Mouse (Mus musculus) cerebellum, postnatal 36 days (tissue): ENCODE data around the gene Rfx8.

Source experiments
- DNase-seq, 2 experiments: peaks; one replicate each; pipeline ENCODE4 v3.0.0; 2021 to 2022; ENCODE audit warnings: mixed read lengths in 2 of 2

Rfx8 gene

GRCm38 (mm10) chr1:39644333-39644732 is 76.5 kb downstream of the Rfx8 start:
- DNase-seq: no peak

GRCm38 (mm10) chr1:39641667-39642066 is 79.1 kb downstream of the Rfx8 start:
- DNase-seq: no peak

DNA sequence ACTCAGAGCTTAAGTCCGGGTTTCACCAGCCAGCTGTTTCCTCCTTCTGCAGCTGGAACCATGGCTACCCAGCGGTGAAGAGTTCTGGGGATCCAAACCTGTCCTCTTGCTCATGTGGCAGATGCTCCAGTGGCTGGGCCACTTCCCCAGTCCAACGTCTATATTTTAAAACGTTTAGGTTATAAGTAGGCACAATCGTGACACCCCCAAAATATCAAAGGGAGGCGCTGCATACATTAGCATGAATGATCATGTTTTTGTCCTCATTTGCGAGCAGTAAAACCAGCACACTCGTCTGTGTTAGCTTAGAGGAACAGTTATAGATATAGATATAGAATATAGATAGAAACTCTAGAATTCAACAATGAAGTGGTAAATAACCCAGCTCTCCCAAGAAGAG is 83.7 kb downstream of the Rfx8 start:
- no peak for DNase-seq

DNA sequence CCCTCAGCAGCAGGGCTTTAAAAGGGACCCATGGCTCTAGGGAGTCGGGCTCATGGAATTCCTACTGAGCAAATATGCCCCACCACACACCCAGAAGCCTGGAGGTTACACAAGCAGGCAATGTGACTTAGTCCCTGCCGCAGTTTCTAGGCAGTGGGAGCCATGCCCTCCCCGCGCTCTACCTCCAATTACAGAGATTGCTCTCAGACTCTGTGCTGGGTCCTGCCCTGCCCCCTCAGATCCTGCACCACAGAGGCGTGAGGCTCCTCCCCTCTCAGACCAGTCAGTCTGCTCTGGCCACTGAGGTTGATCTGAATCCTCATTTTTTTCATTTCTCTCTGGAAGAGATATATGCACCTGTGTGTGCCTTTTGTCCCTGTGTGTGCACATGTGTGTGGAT is 84.1 kb downstream of the Rfx8 start:
- no peak for DNase-seq

GRCm38 (mm10) chr1:39636196-39636595 is 84.6 kb downstream of the Rfx8 start:
- DNase-seq: no peak

GRCm38 (mm10) chr1:39628606-39629005 is 92.2 kb downstream of the Rfx8 start:
- no peak for DNase-seq

DNA sequence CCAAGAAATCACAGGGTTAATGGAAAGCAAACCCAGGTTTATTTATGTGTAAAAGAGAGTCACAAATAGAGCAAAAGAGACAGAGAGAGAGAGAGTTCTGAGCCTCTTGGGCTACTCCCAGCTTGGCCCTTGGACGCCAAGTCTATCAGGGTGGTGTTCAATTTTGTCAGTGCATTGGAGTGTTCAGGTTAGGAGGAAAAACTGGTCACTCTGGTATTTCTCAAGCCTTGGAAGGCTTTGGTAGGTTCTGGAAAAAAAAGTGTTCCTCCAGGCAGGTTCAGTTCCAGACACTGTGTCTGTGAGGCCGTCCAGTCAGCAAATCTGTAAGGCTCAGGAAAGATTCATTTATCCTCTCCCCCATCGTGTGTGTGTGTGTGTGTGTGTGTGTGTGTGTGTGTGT is 95.3 kb downstream of the Rfx8 start:
- DNase-seq: no peak

DNA sequence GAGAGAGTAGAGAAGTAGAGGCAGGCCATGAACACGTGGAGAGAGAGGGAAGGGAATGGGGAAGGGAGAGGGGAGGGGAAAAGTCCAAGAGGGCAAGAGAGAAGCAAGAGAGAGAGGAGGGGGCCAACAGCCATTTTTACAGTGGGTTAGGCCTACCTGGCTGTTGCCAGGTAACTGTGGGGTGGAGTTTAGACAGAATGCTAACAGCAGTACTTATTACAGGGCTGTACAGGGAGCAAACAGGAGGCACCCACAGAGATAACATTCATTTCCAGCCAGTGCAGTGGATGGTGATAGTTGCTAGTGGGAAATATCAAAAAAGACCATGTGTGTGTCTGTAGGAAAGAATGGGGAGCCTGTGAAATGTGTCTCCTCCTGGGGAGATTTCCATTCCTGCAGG is 97.1 kb downstream of the Rfx8 start:
- DNase-seq: no peak

DNA sequence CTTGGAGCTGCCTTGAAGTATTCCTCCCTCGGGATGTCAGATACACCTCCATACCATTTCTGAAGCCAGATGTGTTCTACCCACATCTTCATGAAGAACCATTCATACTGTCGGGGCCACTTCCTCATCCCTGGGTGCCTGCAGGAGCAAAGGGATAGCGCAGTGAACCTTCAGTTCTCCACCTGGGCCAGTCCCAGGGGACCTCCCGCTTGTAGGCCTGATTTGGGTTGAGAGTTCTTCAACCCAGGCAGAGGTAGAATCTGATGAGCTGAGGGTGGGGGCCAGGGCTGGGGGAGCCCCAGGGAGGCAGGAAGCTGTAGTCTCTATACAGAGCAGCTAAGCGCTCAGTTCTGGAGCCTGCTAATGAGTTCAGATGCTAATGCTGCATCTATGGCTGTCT is 97.7 kb downstream of the Rfx8 start:
- DNase-seq: no peak

DNA sequence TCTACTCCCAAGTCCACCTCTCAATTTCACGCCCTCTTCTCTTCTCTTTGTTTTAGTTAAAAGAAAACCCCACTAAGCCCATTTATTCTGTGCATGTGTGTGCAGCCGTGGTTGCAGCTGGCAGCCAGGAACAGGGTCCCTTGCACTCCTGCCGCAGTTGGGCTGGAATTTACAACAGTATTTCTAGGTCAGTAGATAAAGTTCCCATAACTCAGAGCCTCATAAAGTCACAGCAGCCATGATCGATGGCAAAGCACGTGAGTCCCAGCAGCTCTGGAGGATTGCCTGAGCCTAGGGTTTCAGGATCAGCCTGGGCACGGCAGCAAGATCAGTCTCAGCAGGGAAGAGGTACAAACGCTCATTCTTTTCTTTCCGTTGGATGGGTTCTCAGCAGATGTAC is 102.3 kb downstream of the Rfx8 start:
- DNase-seq: no peak

DNA sequence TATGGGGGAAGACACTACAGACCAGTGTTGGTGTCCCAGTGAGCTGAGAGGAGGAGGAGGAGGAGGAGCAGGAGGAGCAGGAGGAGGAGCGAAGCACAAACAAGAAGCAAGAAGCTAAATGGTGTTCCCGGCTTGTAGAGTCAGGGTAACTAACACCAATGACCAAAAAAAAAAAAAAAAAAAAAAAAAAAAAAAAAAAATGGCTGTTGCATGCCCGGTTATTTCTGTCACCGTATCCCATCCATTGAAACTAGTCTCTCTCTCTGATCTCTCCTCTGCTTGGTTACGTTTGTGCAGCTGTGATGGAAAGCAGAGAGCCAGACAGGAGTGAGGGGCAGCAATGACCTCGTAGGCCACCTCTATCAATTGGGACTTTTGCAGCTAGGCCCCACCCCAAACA is 105.3 kb downstream of the Rfx8 start:
- DNase-seq: no peak
